Mouse (Mus musculus): ENCODE measurements around the gene Arhgap27.
"Not testable (repeated sequence)": the region's sequence is repeated elsewhere in the genome, so short reads cannot be mapped to it uniquely, and the experiment has no call there.

Arhgap27 gene

DNA sequence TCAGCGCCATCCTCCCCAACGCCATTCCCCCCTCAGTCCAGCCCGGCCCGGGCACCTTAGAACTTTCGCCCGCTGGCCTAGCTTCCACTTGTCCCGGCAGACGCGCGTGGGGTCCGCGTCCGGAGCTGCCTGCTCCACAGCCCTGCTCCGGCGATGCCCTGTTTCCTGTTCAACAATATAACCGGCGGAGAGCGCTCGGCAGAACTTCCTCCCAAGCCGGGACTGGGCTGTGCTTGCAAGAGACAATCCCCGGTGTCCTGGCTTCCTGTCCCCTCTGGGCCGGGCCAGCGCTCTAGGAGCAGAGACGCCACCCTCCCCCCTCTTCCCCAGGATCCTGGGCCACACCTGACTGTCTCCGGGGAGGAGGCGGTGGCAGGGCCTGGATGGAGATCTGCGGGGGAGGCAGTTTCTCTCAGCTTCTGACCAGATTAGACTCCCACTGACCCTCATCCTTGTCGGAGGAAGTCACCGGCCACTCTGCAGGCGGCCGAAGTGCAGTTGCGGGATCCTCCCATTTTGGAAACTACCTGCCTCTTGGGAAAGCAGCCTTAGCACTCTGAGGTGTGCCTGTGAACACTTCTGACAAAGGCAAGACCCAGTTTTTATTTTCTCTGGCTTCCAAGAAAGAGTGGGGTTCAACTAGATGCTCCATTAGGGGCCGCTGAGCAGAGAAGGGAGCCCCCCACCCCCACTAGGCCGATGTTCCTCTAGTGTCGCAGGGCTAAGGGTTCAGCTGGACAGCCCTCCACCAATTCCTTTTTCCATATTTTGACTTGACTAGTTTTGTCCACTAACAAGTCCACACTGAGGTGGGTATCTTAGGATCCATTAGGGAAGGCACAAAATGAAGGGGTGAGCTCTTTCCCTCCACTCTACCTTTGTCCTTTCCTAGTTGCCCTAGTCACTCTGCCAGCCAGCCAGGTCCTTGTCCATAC, at the start of gene Arhgap27:
Gene Arhgap27, minus strand, starts transcription at position 479 of the 935 bp plus-strand sequence.
- DNase-seq, result peak; percentile 47

DNA sequence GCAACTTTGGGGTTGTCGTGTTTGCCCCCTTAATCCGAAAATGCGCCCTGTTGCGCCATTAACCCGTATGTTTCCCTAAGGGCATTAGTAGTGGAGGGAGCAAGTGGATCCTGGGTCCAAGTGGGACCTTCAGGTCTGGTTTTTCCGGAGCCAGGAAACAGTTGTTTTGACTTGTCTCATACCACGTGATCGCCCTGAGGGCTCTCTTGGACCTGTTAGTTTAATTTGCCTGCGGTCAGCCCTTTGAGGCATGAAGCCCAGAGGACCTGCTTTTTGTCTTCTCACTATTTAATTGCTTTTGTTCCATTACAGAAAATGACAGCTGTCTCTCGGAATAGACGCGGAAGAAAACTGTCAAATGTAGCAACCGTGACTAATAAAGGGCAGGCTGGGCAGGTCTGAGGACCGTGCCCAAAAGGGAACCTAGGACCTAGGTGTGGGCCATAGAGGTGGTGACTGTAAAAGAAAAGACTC, 49.5 kb upstream of the Arhgap27 start:
- DNase-seq, result no peak

DNA sequence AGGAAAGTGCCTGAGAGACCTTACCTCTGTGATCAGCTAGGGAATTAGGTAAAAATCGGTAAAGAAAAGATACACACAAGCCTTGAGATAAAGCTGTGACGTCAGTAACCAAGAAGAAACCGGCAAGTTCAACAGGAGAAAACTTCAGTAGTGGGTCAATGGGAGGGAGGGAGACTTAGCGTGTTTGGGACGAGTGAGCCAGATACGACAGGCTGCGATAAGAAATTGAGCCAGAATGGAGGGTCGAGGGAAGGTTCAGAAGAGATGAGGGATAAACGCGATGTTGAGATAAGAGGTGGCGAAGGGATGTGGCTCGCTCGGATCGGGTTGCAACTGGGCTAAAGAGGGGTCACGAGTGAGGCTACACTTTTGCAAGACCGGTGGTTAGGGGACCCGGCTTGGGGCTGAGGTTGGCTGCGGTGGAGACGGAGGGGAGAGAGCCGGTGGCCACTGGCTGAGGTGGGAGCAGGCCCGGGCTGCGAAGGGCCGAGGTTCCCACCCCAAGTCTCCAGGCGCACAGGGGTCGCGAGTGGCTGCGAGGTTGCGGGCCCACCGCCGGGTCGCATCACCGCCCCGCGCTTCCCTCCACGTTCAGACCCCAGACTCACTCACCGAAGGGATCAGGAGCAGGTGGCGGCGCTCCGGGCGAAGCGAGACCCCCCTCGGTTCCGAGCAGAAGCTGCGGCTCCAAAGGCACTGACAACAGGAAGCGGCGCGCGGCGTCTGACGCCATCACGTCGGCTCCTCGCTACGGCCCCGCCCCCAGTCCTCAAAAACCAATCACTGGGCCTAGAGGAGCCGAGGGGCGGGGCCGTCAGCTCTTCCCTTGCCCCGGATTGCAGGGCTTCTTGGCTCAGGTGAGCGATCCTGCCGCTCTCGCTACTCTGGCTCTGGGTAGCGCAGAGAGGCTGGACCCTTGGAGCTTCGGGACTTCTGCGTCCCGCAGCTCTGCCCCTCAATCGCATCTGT, 48.8 kb upstream of the Arhgap27 start, which contains the start of gene Plekhm1:
Gene Plekhm1, minus strand, starts transcription at position 707 of the 969 bp plus-strand sequence.
- DNase-seq, result peak; percentile 94

DNA sequence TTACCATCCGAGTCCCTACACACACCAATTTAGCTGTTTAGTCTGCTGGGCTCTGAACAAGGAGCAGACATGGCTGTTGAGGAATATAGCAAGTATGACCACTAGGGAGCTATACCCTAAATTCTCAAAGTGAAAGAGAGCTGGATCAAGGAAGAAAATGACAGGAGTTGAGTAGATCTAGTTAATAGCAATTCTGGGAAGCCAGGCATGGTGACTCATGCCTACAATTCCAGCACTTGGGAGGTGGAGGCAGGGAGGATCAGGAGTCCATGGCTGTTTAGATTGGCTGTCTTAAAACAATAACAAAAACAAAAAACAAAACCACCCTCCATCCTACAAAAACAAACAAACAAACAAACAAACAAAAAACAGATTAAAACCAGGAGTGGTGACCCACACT, 47.8 kb upstream of the Arhgap27 start:
- DNase-seq, result no peak

DNA sequence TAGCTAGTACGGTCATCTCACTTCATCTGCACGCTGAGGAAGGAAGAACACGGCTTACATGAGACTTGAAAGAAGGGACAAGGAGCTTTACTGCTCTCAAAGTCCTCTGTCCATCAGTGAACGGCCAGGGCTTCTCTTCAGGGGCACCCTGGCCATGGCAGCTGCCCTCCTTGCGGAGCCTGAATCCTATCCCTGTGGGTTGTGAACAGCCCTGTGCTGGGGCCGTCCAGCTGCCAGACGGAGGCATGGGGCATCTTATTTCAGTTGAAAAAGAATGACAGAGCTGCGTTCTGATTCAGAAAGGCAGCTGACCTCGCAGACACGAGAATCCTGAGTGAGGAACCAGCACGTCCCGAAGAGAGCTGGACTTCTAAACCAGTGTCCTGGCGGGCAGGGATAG, 45.4 kb upstream of the Arhgap27 start:
- DNase-seq, result no peak

DNA sequence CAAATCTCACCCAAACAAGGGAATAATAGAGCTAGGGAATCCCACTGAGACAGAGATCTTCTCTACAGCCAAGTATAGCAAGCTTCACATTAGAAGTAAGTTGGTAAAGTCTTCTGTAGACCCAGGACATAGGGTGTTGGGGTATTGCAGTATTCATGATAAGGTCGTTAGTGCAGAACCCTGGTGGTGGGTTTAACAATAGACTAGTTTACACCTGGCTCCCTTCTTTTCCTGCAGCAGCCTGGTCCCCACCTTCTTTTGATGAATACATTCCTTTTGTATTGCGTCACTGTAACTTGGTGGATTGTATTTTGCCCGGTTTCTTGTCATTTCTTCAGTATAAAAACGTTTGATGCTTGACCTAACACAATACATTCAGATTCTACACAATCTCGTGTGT, 43.6 kb upstream of the Arhgap27 start:
- not testable (repeated sequence) for DNase-seq

DNA sequence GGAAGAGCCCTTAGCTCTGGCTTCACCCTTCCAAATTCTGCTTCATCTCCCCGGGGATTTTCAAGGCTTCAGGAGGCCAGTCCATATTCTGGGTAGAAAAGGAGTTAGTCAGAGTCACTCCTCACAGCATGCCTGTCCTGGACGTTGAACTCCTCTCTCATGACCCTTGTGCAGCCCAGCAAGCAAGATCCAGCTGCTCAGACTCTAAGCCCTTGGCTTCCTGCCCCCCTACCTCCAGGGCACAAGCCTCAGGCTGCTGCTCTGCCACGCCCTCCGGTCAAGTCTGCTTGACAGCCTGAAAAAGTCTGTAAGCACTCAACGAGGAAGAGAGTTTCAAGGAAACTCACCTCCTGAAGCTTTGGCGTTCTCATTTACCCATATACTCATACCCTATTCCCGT, 43.1 kb upstream of the Arhgap27 start:
- DNase-seq, result no peak

DNA sequence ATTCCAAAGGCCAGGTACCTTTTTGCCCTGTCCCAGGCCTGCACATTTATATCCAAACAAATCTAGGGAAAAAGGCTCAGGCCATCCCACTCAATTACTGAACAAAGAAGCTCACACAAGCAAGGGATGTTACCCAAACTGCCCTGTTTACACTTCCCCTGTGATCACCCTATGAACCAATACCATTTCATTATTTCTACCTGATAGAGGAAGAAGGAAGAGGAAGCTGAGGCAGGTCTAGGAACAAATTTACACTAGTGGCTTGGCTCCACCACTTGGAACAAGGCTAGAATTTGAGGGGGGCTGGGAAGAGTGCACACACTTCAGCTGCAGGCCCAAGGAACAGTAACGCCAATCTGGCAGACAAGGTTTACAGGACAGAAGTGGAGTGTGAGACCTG, 42.3 kb upstream of the Arhgap27 start:
- no peak for DNase-seq

DNA sequence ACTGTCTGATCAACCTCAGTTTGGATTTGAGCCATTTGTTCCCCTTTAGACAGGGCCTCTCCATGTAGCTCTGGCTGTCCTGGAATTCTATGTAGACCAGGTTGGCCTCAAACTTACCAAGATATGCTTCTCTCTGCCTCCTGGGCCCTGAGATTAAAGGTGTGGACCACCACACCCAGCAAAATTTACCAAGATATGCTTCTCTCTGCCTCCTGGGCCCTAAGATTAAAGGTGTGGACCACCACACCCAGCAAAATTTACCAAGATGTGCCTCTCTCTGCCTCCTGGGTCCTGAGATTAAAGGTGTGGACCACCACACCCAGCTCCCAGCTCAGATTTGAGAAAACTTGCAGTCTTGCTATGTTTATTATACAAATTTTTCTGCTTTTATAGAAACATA, 41.1 kb upstream of the Arhgap27 start:
- DNase-seq, result no peak

DNA sequence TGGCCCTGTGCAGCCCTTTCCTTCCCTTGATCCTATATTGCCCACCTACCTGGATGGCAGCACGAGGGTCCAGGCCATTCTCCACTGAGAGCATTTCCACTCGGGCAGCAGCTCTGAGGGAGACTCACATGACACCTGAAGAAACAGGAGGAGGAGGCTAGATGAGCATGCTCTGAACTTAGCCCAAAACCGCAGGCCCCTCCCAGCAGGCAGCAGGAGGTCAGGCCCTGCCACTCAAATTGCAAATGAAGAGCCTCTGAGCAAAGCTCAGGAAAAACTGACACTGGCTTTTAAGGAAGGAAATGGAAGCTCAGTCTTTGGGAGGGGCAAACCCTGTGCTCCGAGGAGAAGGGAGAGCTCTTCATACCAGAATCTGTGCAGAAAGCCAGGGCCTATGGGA, 40.3 kb upstream of the Arhgap27 start:
- no peak for DNase-seq

DNA sequence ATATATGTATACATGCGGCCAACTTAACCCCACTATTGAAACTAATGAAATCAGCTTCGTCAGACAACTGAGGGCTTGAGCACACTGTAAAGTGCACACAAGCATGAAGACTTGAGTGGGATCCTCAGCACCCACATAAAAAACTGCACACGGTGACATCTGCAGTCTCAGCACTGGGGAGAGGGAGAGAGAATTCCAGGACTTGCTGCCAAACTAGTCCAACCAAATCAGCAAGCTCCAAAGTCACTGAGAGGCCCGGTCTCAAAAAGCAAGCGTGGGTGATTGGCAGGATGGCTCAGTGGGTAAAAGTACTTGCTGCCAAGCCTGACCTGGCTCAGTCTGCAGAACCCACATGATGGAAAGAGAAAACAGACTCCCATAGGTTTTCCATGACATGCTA, 39.2 kb upstream of the Arhgap27 start:
- no peak for DNase-seq

DNA sequence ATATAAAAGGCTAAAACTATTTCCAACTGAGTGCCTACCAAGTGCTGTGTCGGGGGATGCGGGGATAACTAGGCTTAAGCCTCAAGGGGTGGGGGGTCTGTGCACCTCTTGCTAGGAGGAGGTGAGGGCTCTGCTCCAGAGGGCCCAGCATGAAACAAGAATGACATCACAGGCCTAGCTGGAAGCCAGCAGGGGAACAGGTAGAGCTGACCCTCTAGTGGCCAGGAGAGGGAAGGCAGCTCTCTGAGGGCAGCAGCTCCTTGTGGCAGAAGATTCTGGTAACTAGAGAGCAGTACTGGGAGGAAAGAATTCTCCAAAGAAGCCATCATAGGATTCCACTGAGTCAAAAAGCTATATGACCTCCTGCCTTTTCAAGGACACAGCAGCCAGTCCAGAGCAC, 38.7 kb upstream of the Arhgap27 start:
- peak; percentile 44 for DNase-seq

DNA sequence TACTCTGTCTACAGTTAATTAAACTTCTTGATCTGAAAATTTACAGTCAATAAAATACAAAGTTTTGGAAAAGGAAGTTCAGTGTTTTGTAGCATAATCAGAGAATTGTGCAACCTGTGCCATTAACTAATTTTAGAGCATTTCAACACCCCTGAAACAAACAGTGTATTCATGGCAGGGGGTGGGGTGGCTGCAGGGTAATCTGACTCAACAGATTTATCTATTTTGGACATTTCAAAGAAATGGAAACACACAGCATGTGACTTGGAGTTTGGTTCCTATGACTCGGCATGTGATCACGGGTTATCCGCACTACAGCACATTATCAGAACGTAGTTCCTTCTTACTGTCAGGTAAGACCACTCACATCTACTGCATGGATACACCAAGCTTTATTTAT, 36.5 kb upstream of the Arhgap27 start:
- DNase-seq, result no peak

DNA sequence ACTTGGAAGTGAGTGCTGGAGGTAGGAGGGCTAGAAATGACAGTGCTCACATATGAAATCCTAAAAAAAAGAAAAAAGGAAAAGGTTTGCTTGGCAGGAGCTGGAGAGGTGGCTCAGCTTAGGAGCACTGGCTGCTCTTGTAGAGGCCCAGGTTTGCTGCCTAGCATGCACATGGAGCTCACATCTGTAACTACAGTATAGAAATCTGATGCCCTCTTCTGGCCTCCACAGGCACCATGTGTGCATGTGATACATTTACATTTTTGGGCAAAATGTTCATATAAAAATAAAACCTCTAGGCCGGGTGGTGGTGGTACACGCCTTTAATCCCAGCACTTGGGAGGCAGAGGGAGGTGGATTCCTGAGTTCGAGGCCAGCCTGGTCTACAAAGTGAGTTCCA, 35.6 kb upstream of the Arhgap27 start:
- no peak for DNase-seq

DNA sequence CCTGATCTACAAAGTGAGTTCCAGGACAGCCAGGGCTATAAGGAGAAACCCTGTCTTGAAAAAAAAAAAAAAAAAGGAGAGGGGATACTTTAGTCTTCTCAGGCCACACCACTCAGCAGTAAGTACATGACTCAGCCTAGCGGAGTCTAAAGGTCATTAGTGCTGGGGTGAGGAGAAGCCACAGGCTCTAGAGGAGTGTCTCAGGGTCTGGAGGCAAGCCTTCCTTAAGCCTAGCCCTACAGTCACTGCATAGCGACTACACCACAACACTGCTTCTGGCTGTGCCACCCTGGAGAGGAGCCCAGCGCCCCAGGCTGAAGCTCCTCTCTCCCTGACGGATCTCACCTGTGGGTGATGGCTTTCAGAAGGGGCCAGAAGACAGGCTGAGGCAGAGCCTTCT, 33.2 kb upstream of the Arhgap27 start:
- no peak for DNase-seq

DNA sequence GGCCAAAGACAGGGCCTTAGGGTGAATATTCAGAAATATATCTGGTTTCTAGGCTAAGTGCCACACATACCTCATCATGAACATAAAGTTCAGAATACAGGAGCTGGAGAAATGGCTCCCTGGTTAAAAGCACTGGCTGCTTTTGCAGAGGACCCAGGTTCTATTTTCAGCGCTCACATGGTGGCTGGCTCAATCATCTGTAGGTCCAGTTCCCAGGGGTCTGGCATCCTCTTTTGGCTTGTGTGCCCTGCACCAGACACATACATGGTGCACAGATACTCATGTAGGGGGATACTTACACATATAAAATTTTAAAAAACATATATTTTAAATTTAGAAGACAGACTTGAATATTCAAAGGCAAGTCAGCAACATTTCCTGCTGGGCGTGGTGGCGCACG, 32.7 kb upstream of the Arhgap27 start:
- no peak for DNase-seq

DNA sequence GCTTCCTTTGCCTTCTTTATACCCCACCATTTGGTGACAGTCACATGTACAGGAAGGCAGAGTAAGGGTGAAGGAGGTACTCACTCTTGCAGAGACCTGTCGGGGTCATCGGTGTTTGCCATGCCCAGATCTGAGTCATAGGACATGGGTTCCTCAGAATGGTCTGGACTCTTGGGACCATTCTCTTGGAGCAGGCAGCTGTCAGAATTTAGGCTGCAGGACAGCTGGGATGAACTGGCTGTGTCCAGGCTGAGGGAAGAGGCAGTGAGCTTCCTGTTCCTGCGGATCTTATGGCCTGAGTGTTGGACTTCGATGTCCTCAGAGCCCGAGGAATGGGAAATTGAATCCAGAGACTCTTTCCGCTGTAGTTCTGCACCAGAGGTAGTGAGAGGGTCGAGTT, 31.1 kb upstream of the Arhgap27 start:
- DNase-seq, result no peak

DNA sequence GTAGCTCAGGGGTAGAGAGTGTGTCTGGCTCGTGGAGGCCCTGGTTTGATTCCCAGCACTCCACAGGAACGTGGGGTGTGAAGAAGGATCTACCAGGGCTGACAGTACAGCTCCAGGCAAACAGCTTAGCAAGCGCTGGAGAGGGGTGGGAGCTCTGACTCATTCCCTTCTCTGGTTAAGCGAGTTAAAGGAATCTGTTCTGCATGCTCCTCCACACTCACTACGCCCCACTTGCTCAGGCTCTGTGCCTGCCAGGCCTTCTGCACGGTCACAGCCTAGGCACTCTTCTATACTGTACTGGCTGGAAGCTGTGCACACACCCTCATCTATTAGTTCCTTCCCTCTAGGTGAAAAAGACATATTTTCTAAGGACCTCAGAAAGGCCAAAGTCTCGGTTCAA, 30.5 kb upstream of the Arhgap27 start:
- DNase-seq, result no peak

DNA sequence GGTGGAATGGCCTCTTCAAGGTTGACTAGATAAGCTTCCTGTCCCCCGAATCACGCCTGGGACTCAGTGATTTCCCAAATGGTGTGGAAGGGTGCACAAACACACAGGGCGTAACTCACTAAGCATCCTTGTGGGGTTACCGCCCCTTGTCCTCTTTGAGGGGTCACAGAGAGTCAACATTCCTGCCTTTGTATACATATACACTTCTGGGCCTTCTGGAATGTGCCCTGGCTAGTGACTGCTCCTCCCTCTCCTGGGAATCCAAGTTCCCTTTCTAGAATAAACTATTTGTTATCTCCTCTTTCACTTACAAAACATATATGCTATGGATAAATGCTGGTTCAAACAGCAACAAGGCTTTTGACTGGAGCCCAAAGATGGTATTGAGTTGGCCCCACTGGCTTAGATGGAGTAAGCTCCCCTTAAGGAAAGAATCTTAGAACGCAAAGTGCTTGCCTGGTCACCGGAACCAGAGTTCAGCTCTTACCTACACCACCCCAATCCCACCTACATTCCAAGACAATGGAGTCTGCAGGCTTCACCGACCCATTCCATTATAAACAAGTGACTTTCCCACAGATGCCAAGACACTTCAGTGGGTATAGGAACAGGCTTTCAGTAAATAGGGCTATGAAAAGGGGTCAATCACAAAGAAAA, 24.5 kb upstream of the Arhgap27 start:
- DNase-seq, result no peak

DNA sequence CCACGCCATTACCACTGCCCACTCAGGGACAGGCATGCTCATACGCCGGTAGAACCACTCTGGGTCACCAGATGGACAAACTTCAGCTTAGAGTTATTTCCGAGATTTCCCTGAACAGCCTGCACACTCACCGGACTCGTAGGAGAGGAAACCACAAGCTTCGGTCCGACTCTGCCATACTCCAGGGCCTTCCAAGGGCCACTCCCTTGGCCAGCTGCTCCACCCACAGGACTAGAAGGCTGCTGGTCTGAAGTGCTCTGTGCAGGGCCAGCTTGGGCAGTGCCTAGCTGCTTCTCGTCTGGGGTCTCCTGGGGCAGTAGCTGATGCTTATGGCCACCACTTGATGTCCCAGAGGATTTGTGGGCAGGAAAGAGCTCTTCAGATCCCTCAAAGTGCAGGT, 23.3 kb upstream of the Arhgap27 start:
- no peak for DNase-seq

DNA sequence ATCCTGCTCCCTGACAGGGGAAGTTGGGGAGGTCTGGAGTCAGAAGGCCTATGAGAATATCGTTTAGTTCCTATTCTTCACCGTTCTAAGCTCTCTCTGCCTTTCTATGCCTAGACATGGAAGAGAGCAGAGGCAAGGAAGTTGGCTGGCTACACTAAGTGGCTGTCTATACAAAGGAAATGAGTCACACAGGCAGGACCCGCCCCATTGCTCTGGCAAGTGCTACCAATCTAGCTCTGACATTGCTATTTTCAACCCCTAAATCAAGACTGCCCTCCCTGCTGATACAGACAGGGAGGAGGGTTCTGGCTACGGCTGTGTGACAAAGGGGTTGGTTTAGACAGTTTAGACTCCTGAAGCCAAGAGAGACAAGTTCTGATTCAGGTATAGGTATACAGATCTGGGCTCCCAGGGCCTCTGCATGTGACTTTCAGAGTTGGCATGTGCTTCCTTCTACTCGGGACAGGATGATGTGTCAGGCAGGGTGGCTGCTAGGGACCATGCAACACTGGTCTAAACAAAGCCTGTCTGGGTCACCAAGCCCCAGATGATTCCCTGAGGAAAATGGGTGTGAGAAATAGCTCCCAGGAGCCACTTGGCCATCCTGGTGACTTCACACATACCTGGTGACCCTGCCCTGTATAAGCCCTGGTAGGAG, 18.6 kb upstream of the Arhgap27 start:
- DNase-seq, result no peak

DNA sequence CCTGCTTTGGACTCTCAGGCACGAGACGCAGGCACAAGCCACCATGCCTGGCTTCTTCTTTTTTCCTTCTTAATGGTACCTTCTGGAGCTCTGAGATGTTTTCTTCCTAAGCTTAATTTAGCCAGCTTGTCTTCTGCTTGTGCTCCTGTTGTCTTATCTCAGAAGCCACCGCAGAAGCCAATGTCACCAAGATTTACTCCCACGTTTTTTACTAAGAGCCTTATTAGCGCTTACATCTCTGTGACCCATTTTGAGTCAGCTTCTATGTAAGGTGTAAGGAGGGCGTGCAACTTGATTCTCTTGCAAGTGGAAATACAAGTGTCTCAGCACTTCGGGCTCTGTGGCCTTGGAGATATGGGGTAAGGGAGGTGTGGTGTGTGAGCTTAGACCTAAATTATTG, 18.0 kb upstream of the Arhgap27 start:
- DNase-seq, result no peak
